Mouse (Mus musculus): ENCODE data around the gene Tuba1a. TPM values are rescaled to one million over a fixed set of nuclear protein-coding genes. Genes with fewer than 3 reads are reported as not detected.
A peak's percentile ranks its signal among the peaks of the same experiment; 100 is the strongest.

Tuba1a gene
- polyA plus RNA-seq, 2 experiments: 44.7 to 69.0 TPM

DNA sequence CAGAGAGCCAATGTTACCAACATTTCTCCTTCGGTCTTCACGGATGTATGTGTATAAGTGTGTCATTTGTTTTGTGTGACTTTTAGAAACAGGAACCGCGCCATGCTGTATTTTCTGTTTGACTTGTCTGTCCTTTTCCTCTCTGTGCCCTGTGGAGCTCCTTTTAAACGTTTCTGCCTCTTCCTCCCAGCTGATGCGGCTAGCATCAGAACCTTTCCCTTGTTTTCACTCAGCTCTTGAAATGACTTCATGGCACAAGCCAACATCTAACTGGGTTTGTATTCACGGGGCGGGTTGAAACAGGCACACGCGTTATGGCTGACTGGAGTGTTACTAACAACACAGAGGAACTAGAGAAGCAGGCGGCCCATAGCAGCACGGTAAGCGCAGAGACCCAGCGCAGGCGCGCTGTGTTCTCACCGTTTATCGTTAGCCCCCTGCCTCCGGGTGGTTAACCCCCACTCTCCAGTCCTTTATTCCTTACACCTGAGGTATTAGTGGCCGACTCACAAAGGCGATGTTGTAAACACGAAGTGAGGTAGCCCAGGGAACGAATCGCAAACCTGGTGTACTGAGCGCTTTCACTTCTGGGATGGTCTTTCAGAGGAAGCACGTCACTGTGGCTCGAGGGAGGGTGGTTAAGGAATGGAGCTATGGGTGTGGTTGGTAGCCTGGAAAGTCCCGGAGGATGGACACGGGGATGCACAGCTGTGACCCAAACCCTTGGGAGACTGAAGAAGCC is 31.9 kb upstream of the Tuba1a start:
- DNase-seq (ENCODE audit: low read depth in 3 of 3, low spot score in 3 of 3): peak in 2 of 3 experiments; percentile 52 to 80
- Histone ChIP-seq H3K4me1 (replicated peaks; ENCODE audit: control insufficient read depth in 2 of 2, insufficient read depth in 2 of 2, low read length in 1 of 2) (peaks cover 6 to 12% of the 10 kb centered on the region in 2 experiments), H3K4me2 (ENCODE audit: low read depth) (peak overlapping the region; percentile 72), H3K9me3 (ENCODE audit: control insufficient read depth, low read length) (no peaks in the 10 kb centered on the region), H3K9ac (replicated peaks) (peak overlapping the region; percentile 68), H3K27ac (peak overlapping the region; percentile 72), H3K27me3 (ENCODE audit: control insufficient read depth, insufficient read depth, low read length) (no peaks in the 10 kb centered on the region), H3K4me3 (ENCODE audit: insufficient read depth in 1 of 2, low read depth in 2 of 2, low read length in 2 of 2) (peak overlapping the region; percentile 59 to 87), H3K36me3 (replicated peaks; ENCODE audit: control insufficient read depth, insufficient read depth, low read depth) (no peaks in the 10 kb centered on the region)
- WGBS (ENCODE audit: insufficient replicate concordance): 1% methylated on average over 29 of the region's 29 CpGs
- ATAC-seq (ENCODE audit: insufficient read depth): peak; percentile 82
- TF ChIP-seq EP300 (IDR thresholded peaks at IDR 0.05; ENCODE audit: low read depth): no peak
- TF ChIP-seq CTCF (IDR thresholded peaks at IDR 0.05; ENCODE audit: low read depth): no peak

DNA sequence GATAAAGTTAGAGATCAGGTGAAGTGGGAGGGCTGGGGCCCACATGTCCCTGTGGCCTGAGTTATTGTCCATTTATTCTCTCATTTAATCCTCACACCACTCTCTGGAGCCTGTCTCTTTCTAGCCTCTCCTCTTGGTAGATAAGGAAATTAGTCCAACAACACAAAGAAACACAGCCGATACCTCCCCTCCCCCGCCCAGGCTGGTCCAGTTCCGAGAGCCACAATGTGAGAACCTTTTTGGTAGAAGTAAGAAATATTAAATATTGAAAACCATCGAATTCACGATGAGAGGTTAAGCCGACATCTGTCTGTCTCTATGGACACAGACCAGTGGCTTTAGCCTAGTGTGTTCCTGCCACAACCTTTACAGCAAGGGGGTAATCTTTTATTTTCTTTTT is 31.2 kb upstream of the Tuba1a start:
- Histone ChIP-seq H3K9me3 (ENCODE audit: control insufficient read depth, low read length) (no peaks in the 10 kb centered on the region), H3K27me3 (ENCODE audit: control insufficient read depth, insufficient read depth, low read length) (no peaks in the 10 kb centered on the region), H3K4me3 (ENCODE audit: insufficient read depth in 1 of 2, low read depth in 2 of 2, low read length in 2 of 2) (peak overlapping the region; percentile 8 to 59; a peak in 3 of 4 replicates), H3K9ac (replicated peaks) (peak overlapping the region; percentile 68), H3K4me1 (replicated peaks; ENCODE audit: control insufficient read depth in 2 of 2, insufficient read depth in 2 of 2, low read length in 1 of 2) (peaks cover 6 to 12% of the 10 kb centered on the region in 2 experiments), H3K27ac (peak overlapping the region; percentile 72), H3K4me2 (ENCODE audit: low read depth) (peak overlapping the region; percentile 72), H3K36me3 (replicated peaks; ENCODE audit: control insufficient read depth, insufficient read depth, low read depth) (no peaks in the 10 kb centered on the region)
- no peak for TF ChIP-seq CTCF (IDR thresholded peaks at IDR 0.05; ENCODE audit: low read depth)
- TF ChIP-seq EP300 (IDR thresholded peaks at IDR 0.05; ENCODE audit: low read depth): no peak
- ATAC-seq (ENCODE audit: insufficient read depth) (no peak), DNase-seq (ENCODE audit: low read depth in 3 of 3, low spot score in 3 of 3) (no peak)
- WGBS (ENCODE audit: insufficient replicate concordance): 35% methylated on average over 6 of the region's 6 CpGs

DNA sequence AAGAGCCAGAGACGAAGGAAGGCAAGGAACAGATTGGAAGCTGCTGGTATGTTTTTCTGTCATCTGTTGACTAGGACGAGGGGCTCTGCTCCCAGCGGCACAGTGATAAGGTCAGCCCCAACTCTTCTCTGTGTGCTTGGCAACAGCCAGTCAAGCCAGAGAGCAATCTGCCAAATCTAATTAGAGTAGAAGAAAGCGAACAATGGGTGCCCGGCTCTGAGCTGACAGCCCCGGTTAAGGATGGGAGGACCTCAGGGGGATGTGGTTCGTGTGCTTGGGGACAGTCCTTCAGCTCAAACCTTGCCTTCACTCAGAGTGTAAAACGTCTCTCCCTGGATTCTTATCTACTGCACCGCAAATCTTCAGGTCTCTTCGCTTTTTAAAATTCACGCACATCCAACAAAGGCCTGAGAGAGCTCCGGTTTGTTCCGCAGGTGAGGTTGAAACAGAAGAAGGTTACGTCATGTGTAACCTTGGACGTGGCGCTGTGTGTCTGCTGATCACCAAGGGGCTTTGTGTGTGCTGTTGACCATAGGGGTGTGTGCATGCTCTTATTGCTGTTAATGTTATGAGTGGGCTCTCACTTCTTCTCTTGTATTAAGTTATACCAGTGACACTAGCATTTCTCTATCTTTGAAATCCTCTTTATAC is 30.1 kb upstream of the Tuba1a start:
- Histone ChIP-seq H3K4me1 (replicated peaks; ENCODE audit: control insufficient read depth in 2 of 2, insufficient read depth in 2 of 2, low read length in 1 of 2) (peaks cover 6 to 12% of the 10 kb centered on the region in 2 experiments), H3K9ac (replicated peaks) (no peak overlapping the region), H3K27ac (no peak overlapping the region), H3K4me2 (ENCODE audit: low read depth) (no peak overlapping the region), H3K4me3 (ENCODE audit: insufficient read depth in 1 of 2, low read depth in 2 of 2, low read length in 2 of 2) (no peak overlapping the region), H3K36me3 (replicated peaks; ENCODE audit: control insufficient read depth, insufficient read depth, low read depth) (no peaks in the 10 kb centered on the region), H3K9me3 (ENCODE audit: control insufficient read depth, low read length) (no peaks in the 10 kb centered on the region), H3K27me3 (ENCODE audit: control insufficient read depth, insufficient read depth, low read length) (no peaks in the 10 kb centered on the region)
- 46% methylated on average over 16 of the region's 16 CpGs for WGBS (ENCODE audit: insufficient replicate concordance)
- no peak for TF ChIP-seq CTCF (IDR thresholded peaks at IDR 0.05; ENCODE audit: low read depth)
- TF ChIP-seq EP300 (IDR thresholded peaks at IDR 0.05; ENCODE audit: low read depth): no peak
- DNase-seq (ENCODE audit: low read depth in 3 of 3, low spot score in 3 of 3): no peak
- no peak for ATAC-seq (ENCODE audit: insufficient read depth)

DNA sequence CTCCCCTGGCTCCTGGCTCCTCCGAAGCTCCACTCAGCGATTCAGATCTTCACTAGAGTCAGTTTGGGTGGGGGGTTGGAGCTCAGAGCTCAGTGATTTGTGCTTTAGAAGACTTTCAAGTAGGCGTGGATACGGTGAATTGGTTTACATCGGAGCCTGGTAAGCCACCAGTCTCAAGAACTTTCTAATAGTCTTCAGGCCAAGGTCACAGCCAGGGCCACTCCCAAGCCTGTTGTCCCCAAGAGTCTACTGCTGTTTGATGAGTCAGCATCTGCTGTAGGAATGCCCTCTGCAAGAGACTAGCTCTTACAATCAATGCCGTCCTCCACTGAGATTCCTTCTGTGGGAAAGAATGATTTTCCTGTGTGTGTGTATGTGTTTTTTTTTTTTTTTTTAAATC is 28.6 kb upstream of the Tuba1a start:
- no peak overlapping the region for H3K27ac ChIP-seq
- TF ChIP-seq EP300 (IDR thresholded peaks at IDR 0.05; ENCODE audit: low read depth) (no peak), CTCF (IDR thresholded peaks at IDR 0.05; ENCODE audit: low read depth) (no peak)
- DNase-seq (ENCODE audit: low read depth in 3 of 3, low spot score in 3 of 3) (no peak), ATAC-seq (ENCODE audit: insufficient read depth) (no peak)
- H3K4me2 ChIP-seq (ENCODE audit: low read depth): no peak overlapping the region
- no peak overlapping the region for H3K9ac ChIP-seq (replicated peaks)
- WGBS (ENCODE audit: insufficient replicate concordance): 75% methylated on average over 6 of the region's 6 CpGs
- no peaks in the 10 kb centered on the region for H3K9me3 ChIP-seq (ENCODE audit: control insufficient read depth, low read length)
- H3K4me3 ChIP-seq (ENCODE audit: insufficient read depth in 1 of 2, low read depth in 2 of 2, low read length in 2 of 2): no peak overlapping the region
- no peaks in the 10 kb centered on the region for H3K36me3 ChIP-seq (replicated peaks; ENCODE audit: control insufficient read depth, insufficient read depth, low read depth)
- H3K4me1 ChIP-seq (replicated peaks; ENCODE audit: control insufficient read depth in 2 of 2, insufficient read depth in 2 of 2, low read length in 1 of 2): peaks cover 6 to 12% of the 10 kb centered on the region in 2 experiments
- no peaks in the 10 kb centered on the region for H3K27me3 ChIP-seq (ENCODE audit: control insufficient read depth, insufficient read depth, low read length)

DNA sequence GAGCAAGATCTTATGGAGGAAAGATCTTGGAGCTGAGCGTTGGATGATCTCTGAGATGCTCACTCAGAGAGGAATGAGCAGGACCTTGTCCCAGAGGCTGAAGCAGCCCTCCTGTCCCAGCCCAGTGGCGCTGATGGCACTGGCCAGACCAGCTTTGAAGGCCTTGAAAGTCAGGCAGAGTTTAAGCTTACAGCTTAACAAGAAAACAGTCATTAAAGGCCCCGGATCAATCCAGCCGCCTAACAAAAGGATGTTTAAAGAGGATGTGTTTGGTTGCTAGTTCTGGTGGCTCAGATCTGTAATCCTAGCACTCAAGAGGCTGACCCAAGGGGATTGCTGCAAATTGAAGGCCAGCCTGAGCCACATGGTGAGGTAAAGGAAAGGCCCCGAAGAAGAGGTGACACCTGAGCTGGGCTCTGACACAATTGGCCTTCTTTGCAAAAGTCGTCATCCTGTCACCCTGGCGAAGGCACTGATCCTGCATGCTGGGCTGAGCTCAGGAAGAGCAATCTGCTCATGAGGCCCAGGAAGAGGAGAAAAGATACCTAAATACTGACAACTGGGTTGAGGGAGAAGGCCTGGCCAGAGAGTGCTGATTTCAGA is 26.6 kb upstream of the Tuba1a start:
- H3K4me1 ChIP-seq (replicated peaks; ENCODE audit: control insufficient read depth in 2 of 2, insufficient read depth in 2 of 2, low read length in 1 of 2): peaks cover 6 to 8% of the 10 kb centered on the region in 2 experiments
- no peaks in the 10 kb centered on the region for H3K9me3 ChIP-seq (ENCODE audit: control insufficient read depth, low read length)
- no peak overlapping the region for H3K9ac ChIP-seq (replicated peaks)
- DNase-seq (ENCODE audit: low read depth in 3 of 3, low spot score in 3 of 3): no peak
- H3K36me3 ChIP-seq (replicated peaks; ENCODE audit: control insufficient read depth, insufficient read depth, low read depth): no peaks in the 10 kb centered on the region
- no peaks in the 10 kb centered on the region for H3K27me3 ChIP-seq (ENCODE audit: control insufficient read depth, insufficient read depth, low read length)
- ATAC-seq (ENCODE audit: insufficient read depth): no peak
- TF ChIP-seq EP300 (IDR thresholded peaks at IDR 0.05; ENCODE audit: low read depth): no peak
- no peak for TF ChIP-seq CTCF (IDR thresholded peaks at IDR 0.05; ENCODE audit: low read depth)
- no peak overlapping the region for H3K4me2 ChIP-seq (ENCODE audit: low read depth)
- no peak overlapping the region for H3K27ac ChIP-seq
- no peak overlapping the region for H3K4me3 ChIP-seq (ENCODE audit: insufficient read depth in 1 of 2, low read depth in 2 of 2, low read length in 2 of 2)
- 55% methylated on average over 7 of the region's 7 CpGs for whole genome bisulfite sequencing (ENCODE audit: insufficient replicate concordance)
